Mouse (Mus musculus) midbrain, postnatal 0 days (tissue): Measurements from ENCODE around the gene Dcdc2c. TPM values are rescaled to one million over a fixed set of nuclear protein-coding genes. Genes with fewer than 3 reads are reported as not detected.

Source experiments
- ATAC-seq: fragments of 200-750 bp; cut with Nextera tagmentation; 2 replicates; pipeline ENCODE4 v1.8.0; 2017; ENCODE audit warnings: moderate number of reproducible peaks, mild to moderate bottlenecking, moderate TSS enrichment, moderate library complexity; ENCODE audit not compliant: low FRiP score
- DNase-seq: peaks from one replicate; pipeline ENCODE4 v3.0.0-alpha.2; 2015; ENCODE audit warnings: low spot score
- H3K27ac ChIP-seq: fragments of 300-500 bp; sonication (generic); 2 replicates; pipeline ENCODE4 v1.5.1; 2014; ENCODE audit warnings: low read depth, mild to moderate bottlenecking, low read length, mixed read lengths
- H3K27me3 ChIP-seq: fragments of 300-500 bp; sonication (generic); 2 replicates; pipeline ENCODE4 v1.6.1; 2014; ENCODE audit warnings: low read length, control low read depth, mixed read lengths; ENCODE audit not compliant: insufficient read depth
- H3K36me3 ChIP-seq: fragments of 300-500 bp; sonication (generic); 2 replicates; pipeline ENCODE4 v1.6.1; 2014; ENCODE audit warnings: low read length, control low read depth, mixed read lengths; ENCODE audit not compliant: insufficient read depth
- H3K4me1 ChIP-seq: fragments of 300-500 bp; sonication (generic); 2 replicates; pipeline ENCODE4 v1.6.1; 2014; ENCODE audit warnings: mild to moderate bottlenecking, control low read depth, antibody characterized with exemption, low read length, mixed read lengths; ENCODE audit not compliant: insufficient read depth
- H3K4me2 ChIP-seq: fragments of 300-500 bp; sonication (generic); 2 replicates; pipeline ENCODE4 v1.6.1; 2014; ENCODE audit warnings: low read depth, mild to moderate bottlenecking, low read length, mixed read lengths; ENCODE audit not compliant: poor library complexity, severe bottlenecking
- H3K4me3 ChIP-seq: fragments of 300-500 bp; sonication (generic); 2 replicates; pipeline ENCODE4 v1.5.1; 2014; ENCODE audit warnings: low read depth, mild to moderate bottlenecking, low read length, moderate library complexity
- H3K9ac ChIP-seq: fragments of 300-500 bp; sonication (generic); replicated peaks from 2 replicates; pipeline ENCODE4 v1.6.1; 2014; ENCODE audit warnings: mild to moderate bottlenecking, low read length, moderate library complexity, mixed read lengths; ENCODE audit not compliant: poor library complexity, severe bottlenecking
- H3K9me3 ChIP-seq: fragments of 300-500 bp; sonication (generic); 2 replicates; pipeline ENCODE4 v1.6.1; 2016; ENCODE audit warnings: low read length, control low read depth
- CTCF ChIP-seq: IDR thresholded peaks from 2 replicates; pipeline ENCODE4 v1.5.1; 2016; ENCODE audit warnings: antibody characterized with exemption, mild to moderate bottlenecking
- WGBS: fragments of 180-500 bp; shearing (Covaris S2); extraction: QIAGEN DNeasy Blood & Tissue Kit; methylation state at CpG from one replicate; pipeline ENCODE4 v1.1.7; 2014; 5-methylcytosine and 5-hydroxymethylcytosine counted together
- polyA plus RNA-seq: library from polyadenylated mRNA; unstranded; fragments of >200 nt; fragmentation: Nextera tagmentation; extraction: Ambion mirVana; gene quantifications from 2 replicates; pipeline ENCODE4 v1.2.1, GENCODE M21; 2015
- total RNA-seq: library from RNA; depleted of rRNA; stranded (reverse); fragments of >200 nt; gene quantifications from 2 replicates; pipeline ENCODE4 v1.2.3, GENCODE M21; 2014

The Dcdc2c gene
- total and polyA plus RNA-seq, 2 experiments from 2014 or later: 0.56 TPM; not detected in 1

DNA sequence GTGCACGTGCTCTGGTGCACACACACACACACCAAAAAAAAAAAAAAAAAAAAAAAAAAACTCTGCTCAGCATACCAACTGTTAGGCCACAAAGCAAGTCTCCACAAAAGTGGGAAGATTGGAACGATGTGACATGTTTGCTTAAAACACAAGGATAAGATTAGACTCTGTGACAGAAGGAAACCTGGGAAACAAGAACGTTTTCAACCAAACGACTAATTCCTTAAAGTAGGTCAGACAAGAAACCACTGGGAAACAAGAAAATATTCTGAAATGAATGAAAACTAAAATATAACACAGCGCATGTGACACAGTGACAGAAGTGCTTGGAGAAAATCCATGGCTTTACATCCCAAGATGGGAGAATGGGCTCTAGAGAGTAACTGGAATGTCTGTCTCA lies 57.9 kb downstream of the Dcdc2c start:
- Histone ChIP-seq H3K9me3 (no peaks in the 10 kb centered on the region), H3K36me3 (no peaks in the 10 kb centered on the region), H3K27me3 (no peaks in the 10 kb centered on the region), H3K4me2 (no peak overlapping the region), H3K27ac (no peak overlapping the region), H3K4me3 (no peak overlapping the region), H3K4me1 (no peaks in the 10 kb centered on the region), H3K9ac (no peak overlapping the region)
- no peak for TF ChIP-seq CTCF
- ATAC-seq (no peak), DNase-seq (no peak)
- WGBS: 74% methylated on average over 5 of the region's 5 CpGs

DNA sequence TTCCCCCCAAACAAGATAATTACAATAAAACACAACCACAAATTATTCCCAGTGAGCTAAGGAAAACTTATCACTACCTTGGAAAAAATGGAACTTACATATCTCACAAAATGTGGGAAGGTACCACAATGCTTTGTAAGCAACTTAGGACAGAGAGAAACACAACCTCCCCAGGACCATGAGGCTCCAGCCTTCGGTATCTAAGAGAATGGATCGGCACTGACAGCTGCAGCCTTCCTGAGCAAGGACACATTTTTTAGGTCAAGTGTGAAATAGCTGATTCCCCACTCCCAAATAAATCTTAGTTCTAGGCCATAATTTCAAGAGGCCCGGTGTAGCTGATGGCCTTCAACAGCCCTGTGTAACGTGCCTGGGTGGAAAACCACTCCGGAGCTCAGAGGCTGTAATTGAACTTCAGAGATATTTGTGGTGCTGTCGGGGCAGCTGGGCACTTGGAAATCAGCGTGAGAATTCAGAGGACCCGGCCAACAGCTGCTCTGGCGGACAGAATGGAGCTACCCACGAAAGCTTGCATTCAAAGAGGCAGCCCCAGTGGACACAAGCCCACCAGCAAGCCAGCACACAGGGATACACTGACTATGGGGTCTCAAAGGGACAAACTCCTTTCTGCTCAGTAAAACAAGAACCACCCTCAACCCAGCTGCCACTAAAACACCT lies 69.6 kb downstream of the Dcdc2c start:
- Histone ChIP-seq H3K27me3 (no peaks in the 10 kb centered on the region), H3K4me1 (no peaks in the 10 kb centered on the region), H3K27ac (no peak overlapping the region), H3K4me2 (no peak overlapping the region), H3K9ac (no peak overlapping the region), H3K9me3 (no peaks in the 10 kb centered on the region), H3K4me3 (no peak overlapping the region), H3K36me3 (no peaks in the 10 kb centered on the region)
- no peak for TF ChIP-seq CTCF
- no peak for ATAC-seq
- no peak for DNase-seq
- 72% methylated on average over 10 of the region's 10 CpGs for WGBS

DNA sequence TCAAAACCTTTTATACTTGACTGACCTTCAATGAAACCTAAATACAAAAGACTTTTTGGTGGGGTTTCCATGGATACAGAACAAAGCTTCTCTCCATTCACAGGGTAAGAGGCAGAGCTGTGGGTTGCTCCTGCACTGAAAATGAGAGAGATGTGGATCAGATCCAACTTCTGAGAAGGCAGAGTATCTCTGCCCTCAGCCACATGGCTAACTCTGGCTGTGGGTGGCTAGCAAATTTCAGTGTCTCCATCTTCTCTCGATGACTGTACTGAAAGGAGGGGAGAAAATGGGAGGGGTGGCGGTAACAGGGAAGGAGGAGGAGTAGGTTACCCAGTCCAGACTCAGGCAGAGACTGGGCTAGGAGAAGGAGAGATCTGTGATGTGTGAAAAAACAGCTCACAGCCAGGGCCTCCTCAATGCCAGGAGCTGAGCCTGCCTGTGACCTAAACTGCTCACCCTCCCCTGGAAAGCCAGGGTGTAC lies 91.2 kb downstream of the Dcdc2c start:
- Histone ChIP-seq H3K4me2 (no peak overlapping the region), H3K36me3 (no peaks in the 10 kb centered on the region), H3K9me3 (no peaks in the 10 kb centered on the region), H3K27me3 (no peaks in the 10 kb centered on the region), H3K9ac (no peak overlapping the region), H3K27ac (peak overlapping the region; percentile 28; the same call in 1 of the 2 replicates), H3K4me1 (no peaks in the 10 kb centered on the region), H3K4me3 (no peak overlapping the region)
- DNase-seq (peak; percentile 75), ATAC-seq (peak; percentile 62; the same call in 1 of the 2 replicates)
- TF ChIP-seq CTCF: no peak
- 9% methylated on average over 2 of the region's 2 CpGs for WGBS

DNA sequence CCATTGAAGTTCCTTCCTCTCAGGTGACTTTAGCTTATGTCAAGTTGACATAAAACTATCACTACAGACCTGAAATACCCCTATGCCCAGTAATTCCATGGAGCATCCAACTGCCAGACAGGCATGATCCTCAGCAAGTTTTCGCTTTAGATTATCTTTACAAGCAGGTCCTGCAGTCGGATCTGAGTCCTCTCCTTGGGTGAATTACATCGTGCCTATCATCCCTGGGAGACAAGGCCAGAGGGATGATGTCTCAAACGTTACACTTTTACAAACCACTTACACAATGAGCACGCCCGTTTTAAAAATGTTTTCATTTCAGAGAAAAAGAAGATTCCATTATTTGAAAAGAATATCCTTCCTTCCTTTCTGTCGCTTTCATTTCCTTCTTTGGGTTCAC lies 91.7 kb downstream of the Dcdc2c start:
- Histone ChIP-seq H3K4me3 (no peak overlapping the region), H3K9ac (no peak overlapping the region), H3K4me2 (no peak overlapping the region), H3K4me1 (no peaks in the 10 kb centered on the region), H3K36me3 (no peaks in the 10 kb centered on the region), H3K27me3 (no peaks in the 10 kb centered on the region), H3K9me3 (no peaks in the 10 kb centered on the region), H3K27ac (peak overlapping the region; percentile 28; the same call in 1 of the 2 replicates)
- peak; percentile 1 for DNase-seq
- WGBS: 11% methylated on average over 7 of the region's 7 CpGs
- ATAC-seq: no peak
- no peak for TF ChIP-seq CTCF

DNA sequence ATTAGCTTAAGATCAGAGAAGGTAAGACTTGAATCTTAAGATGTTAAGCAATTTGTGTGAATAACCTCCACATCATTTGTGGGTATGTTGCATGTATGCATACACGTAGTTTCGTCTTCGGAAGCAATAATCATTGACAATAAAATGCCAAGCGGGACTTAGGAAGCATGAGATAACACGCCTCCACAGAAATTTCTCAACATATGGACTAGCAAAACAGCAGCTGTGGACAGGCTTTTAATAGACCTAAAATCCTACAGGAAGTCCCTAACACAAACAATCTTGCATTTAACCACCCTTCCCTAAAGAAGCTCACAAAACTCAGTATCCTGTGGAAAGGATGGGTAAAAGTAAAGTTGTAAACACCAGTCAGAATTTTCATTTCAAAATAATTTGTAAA lies 93.4 kb downstream of the Dcdc2c start:
- ATAC-seq (no peak), DNase-seq (no peak)
- no peaks in the 10 kb centered on the region for H3K4me1 ChIP-seq
- no peak overlapping the region for H3K4me2 ChIP-seq
- H3K9me3 ChIP-seq: no peaks in the 10 kb centered on the region
- H3K4me3 ChIP-seq: no peak overlapping the region
- WGBS: 96% methylated on average over 5 of the region's 5 CpGs
- H3K36me3 ChIP-seq: no peaks in the 10 kb centered on the region
- H3K27ac ChIP-seq: no peak overlapping the region
- H3K9ac ChIP-seq: no peak overlapping the region
- TF ChIP-seq CTCF: no peak
- H3K27me3 ChIP-seq: no peaks in the 10 kb centered on the region

DNA sequence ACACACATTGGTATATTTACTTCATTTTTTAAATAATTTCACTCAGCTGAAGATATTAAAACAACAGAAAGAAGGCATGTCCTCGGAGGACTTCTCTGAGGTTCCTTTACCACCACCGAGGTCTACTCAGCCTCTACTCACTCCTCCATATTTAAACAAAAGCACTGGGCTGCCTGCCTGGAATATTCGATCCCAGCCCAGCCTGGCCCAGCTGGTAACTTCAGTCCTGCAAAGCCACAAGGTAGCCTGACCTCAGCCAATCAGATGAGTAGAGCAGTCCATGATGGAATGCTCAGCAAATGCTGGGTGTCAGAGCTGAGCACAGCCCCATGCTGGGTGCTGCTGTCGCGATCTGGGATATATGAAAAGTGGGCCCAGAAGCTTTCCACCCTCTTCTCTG lies 115.7 kb downstream of the Dcdc2c start:
- no peak for ATAC-seq
- no peak for TF ChIP-seq CTCF
- no peak overlapping the region for H3K9ac ChIP-seq
- no peaks in the 10 kb centered on the region for H3K9me3 ChIP-seq
- H3K4me1 ChIP-seq: no peaks in the 10 kb centered on the region
- H3K36me3 ChIP-seq: no peaks in the 10 kb centered on the region
- no peaks in the 10 kb centered on the region for H3K27me3 ChIP-seq
- H3K4me2 ChIP-seq: no peak overlapping the region
- no peak for DNase-seq
- H3K27ac ChIP-seq: no peak overlapping the region
- 76% methylated on average over 5 of the region's 5 CpGs for WGBS
- no peak overlapping the region for H3K4me3 ChIP-seq
